ENCODE assay signal across 8 mouse cellular contexts in the genomic region with DNA sequence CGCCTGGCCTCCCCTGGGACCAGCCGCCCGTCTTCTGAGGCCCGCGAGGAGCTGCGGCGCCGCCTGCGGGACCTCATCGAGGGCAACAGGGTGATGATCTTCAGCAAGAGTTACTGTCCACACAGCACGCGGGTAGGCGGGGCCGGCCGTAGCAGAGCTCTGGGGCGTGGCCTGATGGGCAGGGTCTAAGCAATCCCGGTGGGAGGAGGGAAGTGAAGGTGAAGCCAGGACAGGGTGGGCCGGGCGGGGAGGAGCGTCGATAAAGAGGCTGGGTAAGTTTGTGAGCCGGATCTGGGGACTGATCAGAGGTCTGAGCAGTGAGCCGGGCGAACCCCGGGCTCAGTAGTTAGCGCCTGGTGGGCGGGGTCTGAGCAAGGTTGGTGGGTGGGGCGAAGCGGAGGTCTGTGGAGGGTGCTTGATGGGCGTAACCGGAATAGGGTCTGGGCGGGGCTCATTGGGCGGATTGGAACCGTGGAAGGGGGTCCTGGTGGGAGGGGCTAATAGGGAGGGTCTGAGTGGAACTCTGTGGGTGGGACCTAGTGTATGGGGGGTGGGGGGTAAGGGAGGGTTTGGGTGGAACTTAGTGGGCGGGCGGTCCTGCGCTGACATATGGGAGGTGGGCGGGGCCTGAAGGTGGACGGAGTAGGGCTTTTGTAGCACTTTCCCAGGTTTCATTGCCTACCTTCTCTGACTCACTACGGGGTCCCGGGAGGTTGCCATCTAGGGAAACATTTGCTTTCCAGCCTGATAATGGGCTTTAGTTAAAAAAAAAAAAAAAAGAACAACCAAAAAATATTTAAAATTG. TPM values are rescaled to one million over a fixed set of nuclear protein-coding genes. Genes with fewer than 3 reads are reported as not detected.
DNase-seq lines count a peak whose midpoint lies in the region; ATAC-seq lines count a peak whose summit lies in the region.

No protein-coding gene starts in this region.

- peak overlapping the region; percentile 73 for H3K9ac ChIP-seq in forebrain, embryonic 14.5 days (ENCODE audit: low read length)
- H3K9ac ChIP-seq in neural tube, embryonic 15.5 days (replicated peaks): peak overlapping the region; percentile 63

- H3K27me3 ChIP-seq in forebrain, embryonic 14.5 days (replicated peaks; ENCODE audit: control insufficient read depth, insufficient read depth, low read length): no peaks in the 10 kb centered on the region
- no peaks in the 10 kb centered on the region for H3K27me3 ChIP-seq in neural tube, embryonic 15.5 days (replicated peaks)

- no peaks in the 10 kb centered on the region for H3K36me3 ChIP-seq in forebrain, embryonic 14.5 days (ENCODE audit: control insufficient read depth, insufficient read depth, low read length)
- no peaks in the 10 kb centered on the region for H3K36me3 ChIP-seq in neural tube, embryonic 15.5 days

- H3K4me3 ChIP-seq in forebrain, embryonic 14.5 days (ENCODE audit: low read depth, low read length): peak overlapping the region; percentile 65
- peak overlapping the region; percentile 58 for H3K4me3 ChIP-seq in neural tube, embryonic 15.5 days (replicated peaks)

- intact Hi-C loops in heart, postnatal 14 days (cut with DNase I): no loop called here

- H3K4me1 ChIP-seq in forebrain, embryonic 14.5 days (ENCODE audit: control insufficient read depth, insufficient read depth, low read length): 0 out of 2 replicates have a peak, but pooled peaks cover 2% of the 10 kb centered on the region
- peaks cover 12% of the 10 kb centered on the region for H3K4me1 ChIP-seq in neural tube, embryonic 15.5 days

- peak; percentile 99 for DNase-seq in ES-CJ7 (ENCODE audit: low read depth, low spot score)
- peak; percentile 72 for DNase-seq in cerebellum, adult 11 months
- peak; percentile 89 for DNase-seq in forebrain, embryonic 14.5 days (ENCODE audit: low spot score)
- DNase-seq in heart, postnatal 14 days: peak; percentile 90 to 92
- DNase-seq in layer of hippocampus, adult 11-12 months (ENCODE audit: low spot score): peak; percentile 80
- DNase-seq in lung, adult 18-20 months: peak; percentile 95 to 96
- DNase-seq in thymus, adult 18-20 months: peak; percentile 77 to 87

- WGBS in forebrain, embryonic 14.5 days: under 1% methylated on average over 41 of the region's 41 CpGs
- under 1% methylated on average over 41 of the region's 41 CpGs for WGBS in neural tube, embryonic 15.5 days

- H3K9me3 ChIP-seq in forebrain, embryonic 14.5 days (replicated peaks; ENCODE audit: control insufficient read depth, low read length): no peaks in the 10 kb centered on the region
- no peaks in the 10 kb centered on the region for H3K9me3 ChIP-seq in neural tube, embryonic 15.5 days (replicated peaks)

- peak overlapping the region; percentile 81 for H3K4me2 ChIP-seq in forebrain, embryonic 14.5 days (ENCODE audit: low read length)
- peak overlapping the region; percentile 91 for H3K4me2 ChIP-seq in neural tube, embryonic 15.5 days

- ATAC-seq in forebrain, embryonic 14.5 days: peak; percentile 93
- peak; percentile 94 for ATAC-seq in neural tube, embryonic 15.5 days (ENCODE audit: low FRiP score)

- H3K27ac ChIP-seq in forebrain, embryonic 14.5 days (ENCODE audit: low read depth, low read length): peak overlapping the region; percentile 86
- H3K27ac ChIP-seq in neural tube, embryonic 15.5 days (replicated peaks): peak overlapping the region; percentile 86

RNA-seq across cellular contexts. Expression of a gene that starts 0.7 kb away (rescaled TPM):
- 11.9 and 12.1 TPM in 2 replicates for polyA plus RNA-seq in forebrain, embryonic 14.5 days (2014; fragmentation: Nextera tagmentation; extraction: Ambion mirVana)
- total RNA-seq in heart, postnatal 14 days (2021): 10 to 100 TPM; 20.1 to 20.3 TPM
- 11.6 and 12.7 TPM in 2 replicates for polyA plus RNA-seq in neural tube, embryonic 15.5 days (2015; fragmentation: Nextera tagmentation; extraction: Ambion mirVana)

RNA-seq across cellular contexts. Expression of a gene that starts 49.0 kb away (rescaled TPM):
- 183 and 184 TPM in 2 replicates for polyA plus RNA-seq in forebrain, embryonic 14.5 days (2014; fragmentation: Nextera tagmentation; extraction: Ambion mirVana)
- 10 to 100 TPM; 10.2 to 11.1 TPM for total RNA-seq in heart, postnatal 14 days (2021)
- 155 and 174 TPM in 2 replicates for polyA plus RNA-seq in neural tube, embryonic 15.5 days (2015; fragmentation: Nextera tagmentation; extraction: Ambion mirVana)

Comparison
In these comparisons a context has a peak if more than half of its experiments do, and no peak if none do; other contexts are left out.
1. Peak in every context shown above with its lines: DNase-seq, ATAC-seq, H3K4me3 ChIP-seq and H3K27ac ChIP-seq.